Mouse (Mus musculus) cerebellum, adult 11-12 months (tissue): ENCODE measurements around the gene Chid1.

Experiments used
- DNase-seq: peaks from one replicate; pipeline ENCODE4 v3.0.0; 2022

Gene Chid1

DNA sequence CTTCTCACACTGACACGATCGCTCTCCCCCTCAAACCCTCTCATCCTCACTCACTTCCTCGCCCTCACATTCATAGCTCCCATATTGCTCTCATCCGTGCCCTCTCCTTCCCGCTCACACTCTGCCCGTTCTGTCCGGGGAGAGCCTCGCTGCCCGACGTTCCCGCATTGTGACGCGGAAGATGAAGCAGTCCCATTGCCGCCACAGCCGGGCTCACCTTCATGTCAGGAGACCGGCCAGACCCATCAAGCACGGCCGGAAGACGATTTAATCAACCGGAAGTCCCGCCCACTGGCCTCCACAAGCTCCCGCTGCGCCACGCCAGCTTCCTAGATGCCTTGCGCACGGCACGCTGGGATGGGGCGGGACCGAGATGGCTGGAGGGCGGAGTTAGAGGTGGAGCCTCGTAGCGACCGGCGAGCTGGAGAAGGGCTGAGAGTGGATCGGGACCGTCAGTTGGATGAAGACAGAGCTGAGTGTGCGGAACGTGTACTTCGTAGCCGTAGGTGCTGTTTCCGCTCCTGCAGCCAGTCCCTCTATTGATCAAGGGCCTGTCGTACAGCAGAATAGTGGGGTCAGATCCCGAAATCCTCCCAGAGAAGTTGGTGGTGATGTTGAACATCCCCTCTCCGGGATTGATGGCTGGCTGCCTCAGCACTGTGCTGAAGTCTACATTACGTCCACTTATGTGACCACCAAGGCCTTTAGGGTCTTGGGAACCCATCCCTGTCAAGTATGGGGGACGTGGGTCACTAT is at the start of gene Chid1:
TSS of gene Chid1 (minus strand) at position 302 of the 756 bp plus-strand sequence.
- DNase-seq, result peak; percentile 99

- DNase-seq, result no peak
Observed at GRCm38 (mm10) chr7:141588890-141589289, 49.2 kb upstream of the Chid1 start.

DNA sequence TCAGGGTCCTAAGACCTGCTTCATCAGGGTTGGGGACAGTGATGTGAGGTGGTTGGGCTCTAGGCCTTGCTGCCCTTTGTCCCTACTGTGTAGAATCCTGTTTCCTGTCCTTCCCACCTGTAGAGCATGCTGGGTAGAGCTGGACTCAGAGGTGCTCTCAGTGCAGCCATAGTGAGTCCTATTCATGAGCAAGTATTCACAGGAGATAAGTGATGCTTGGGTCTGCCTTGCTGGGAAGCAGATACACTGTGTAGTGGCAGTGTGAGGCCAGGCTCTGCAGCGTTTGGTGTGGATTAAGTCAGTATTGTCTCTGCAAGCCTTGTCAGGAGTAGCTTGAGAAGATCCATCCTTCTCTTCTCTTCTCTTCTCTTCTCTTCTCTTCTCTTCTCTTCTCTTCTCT is 46.2 kb upstream of the Chid1 start:
- DNase-seq, result no peak

- DNase-seq, result no peak
Observed at GRCm38 (mm10) chr7:141585288-141585687, 45.6 kb upstream of the Chid1 start.

GRCm38 (mm10) chr7:141584048-141584841 is 44.6 kb upstream of the Chid1 start:
- no peak for DNase-seq

- no peak for DNase-seq
Observed at GRCm38 (mm10) chr7:141581323-141581722, 41.7 kb upstream of the Chid1 start.

DNA sequence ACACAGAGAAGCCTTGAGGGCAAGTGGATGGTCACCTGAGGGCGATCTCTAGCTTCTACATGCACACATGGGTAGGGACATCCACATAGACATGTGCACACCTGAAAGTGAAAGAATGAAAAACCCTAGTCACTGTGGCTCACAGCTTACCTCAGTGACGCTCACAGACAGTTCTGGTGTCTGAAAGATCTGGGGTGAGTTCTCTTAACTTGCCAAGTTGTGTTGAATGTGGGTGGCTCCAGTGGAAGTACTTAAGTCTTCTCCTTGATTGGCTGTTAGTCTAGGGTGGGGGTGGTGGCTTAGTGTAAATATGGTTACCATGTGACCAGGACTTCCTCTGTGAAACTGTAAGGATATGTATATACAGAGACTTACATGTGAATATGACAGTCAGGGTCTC is 39.3 kb upstream of the Chid1 start:
- DNase-seq, result no peak

DNA sequence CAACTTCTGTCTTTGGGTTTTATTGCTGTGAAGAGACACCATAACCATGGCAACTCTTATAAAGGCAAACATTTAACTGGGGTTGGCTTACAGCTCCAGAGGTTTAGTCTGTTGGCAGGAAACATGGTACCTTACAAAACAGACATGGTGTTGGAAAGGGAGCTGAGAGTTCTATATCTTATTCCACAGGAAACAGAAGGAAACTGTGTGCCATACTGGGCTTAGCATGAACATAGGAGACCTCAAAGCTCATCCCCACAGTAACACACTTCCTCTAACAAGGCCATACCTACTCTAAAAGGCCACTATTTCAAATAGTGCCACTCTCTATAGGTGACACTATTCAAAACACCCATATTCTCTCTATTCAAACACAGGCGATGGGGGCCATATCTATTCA is 38.9 kb upstream of the Chid1 start:
- no peak for DNase-seq

DNA sequence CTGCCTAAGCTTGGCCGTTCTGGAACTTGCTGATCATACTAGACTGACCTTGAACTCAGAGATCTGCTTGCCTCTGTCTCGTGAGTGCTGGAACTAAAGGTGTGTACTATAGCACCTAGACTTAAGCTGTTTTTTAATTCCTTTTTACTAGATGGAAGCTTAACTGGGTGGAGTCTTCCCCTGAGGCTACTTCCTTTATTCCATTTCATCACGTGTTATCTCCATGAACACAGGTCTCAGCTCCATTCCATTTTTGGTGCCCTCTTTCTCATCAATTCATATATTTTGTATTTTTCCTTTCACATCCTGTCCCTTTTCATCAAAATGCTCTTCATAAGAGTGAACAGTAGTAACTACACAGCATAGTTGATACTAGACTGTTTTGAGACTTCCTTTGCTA is 38.1 kb upstream of the Chid1 start:
- DNase-seq, result no peak

DNA sequence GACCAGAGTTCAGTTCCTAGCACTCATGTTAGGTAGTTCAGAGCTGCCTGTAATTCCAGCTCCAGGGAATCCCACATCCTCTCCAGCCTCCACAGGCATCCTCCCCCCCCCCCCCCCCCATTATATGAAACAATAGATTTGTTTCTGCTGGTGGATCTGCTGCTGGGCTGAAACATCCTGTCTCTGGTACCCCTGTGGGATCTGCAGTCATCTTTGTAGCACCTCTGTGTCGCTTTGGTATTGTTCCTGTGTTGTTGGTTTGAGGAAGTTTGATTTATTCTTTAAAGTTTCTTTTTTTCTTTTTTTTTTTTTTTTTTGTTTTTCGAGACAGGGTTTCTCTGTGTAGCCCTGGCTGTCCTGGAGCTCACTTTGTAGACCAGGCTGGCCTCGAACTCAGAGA is 35.8 kb upstream of the Chid1 start:
- no peak for DNase-seq

GRCm38 (mm10) chr7:141574041-141574440 is 34.4 kb upstream of the Chid1 start:
- DNase-seq, result no peak

- DNase-seq, result peak; percentile 45
Observed at GRCm38 (mm10) chr7:141570625-141571295, 31.1 kb upstream of the Chid1 start.

GRCm38 (mm10) chr7:141569916-141570315 is 30.3 kb upstream of the Chid1 start:
- DNase-seq, result no peak

DNA sequence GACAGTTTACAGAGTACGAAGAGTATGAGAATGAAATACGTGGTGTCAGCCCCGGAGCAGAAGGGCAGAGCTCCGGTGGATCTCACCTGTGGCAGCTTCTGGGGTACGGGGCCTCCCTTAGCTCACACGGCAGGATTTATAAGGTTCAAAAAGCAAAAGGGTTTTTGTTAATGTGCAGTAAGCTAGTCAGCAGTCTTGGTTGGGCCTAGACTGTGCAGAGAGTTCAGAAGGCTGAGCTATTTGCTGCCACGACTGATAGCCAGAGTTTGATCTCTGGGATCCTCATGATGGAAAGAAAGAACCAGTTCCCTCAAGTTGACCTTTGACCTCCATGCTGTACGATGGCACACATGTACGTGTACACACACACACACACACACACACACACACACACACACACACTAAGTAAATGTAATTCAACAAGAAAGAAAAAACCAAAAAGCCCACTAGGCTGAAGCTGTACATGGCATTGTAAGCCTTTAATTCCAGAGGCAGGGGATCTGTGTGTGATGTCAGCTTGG is 29.7 kb upstream of the Chid1 start:
- DNase-seq, result no peak

DNA sequence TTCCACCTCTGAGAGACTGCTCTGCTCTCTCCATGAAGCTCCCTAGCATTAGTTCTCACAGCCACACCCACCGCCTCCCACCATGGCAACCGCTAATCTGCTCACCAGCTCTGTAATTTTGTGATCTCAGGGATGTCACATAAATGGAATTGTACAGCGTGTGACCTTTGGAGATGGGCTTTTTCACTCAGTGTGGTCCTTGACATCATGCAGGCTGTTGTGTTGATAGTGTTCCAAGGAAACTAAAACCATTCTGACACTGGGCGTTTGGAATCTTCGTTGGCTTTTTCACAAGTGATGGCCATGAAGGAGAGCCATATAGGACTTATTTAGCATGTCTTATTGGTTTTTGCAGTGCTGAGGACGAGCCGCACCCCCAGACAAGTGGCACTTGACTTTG is 26.9 kb upstream of the Chid1 start:
- DNase-seq, result no peak

DNA sequence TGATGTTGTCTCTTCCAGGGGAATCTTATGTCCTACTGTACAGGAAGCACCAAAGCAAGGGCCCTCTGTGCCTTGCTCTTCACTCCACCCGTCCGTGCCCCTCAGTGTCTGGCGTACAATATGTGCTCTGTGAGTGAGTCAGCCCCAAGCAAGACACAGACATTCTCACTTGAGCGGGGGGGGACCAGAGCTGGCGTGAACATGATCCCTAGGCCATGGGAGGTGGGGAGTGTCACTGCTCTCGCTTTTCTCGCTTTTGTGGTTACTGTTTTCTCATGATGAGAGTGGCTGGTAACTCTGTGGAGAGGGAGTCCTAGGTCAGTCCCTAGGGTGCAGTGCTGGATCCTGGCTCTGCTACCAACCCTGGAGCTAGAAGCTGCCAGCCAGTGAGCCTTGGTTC is 24.9 kb upstream of the Chid1 start:
- peak; percentile 44 for DNase-seq

GRCm38 (mm10) chr7:141562852-141563427 is 23.3 kb upstream of the Chid1 start:
- peak; percentile 77 for DNase-seq

DNA sequence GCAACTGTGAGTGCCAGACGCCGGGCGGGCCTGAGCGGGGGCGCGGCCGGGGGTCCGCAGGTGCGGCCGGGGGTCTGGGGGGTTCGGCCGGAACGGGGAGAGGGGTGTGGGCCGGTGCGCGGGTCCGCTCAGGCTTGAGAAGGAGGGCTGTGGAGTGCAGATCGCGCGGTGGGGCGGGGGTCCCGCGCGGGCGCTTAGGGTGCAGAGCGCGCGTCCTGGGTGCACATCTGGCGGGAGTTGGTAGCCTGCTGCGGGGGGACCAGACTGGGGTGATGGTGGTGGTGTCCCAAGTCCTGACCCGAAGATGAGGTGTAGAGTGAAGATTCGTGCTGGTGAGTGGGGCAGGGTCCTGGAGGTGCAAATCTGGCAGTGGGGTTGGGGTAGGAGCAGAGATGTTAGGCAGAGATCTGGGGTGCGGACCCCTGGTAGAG is 22.8 kb upstream of the Chid1 start:
- no peak for DNase-seq

DNA sequence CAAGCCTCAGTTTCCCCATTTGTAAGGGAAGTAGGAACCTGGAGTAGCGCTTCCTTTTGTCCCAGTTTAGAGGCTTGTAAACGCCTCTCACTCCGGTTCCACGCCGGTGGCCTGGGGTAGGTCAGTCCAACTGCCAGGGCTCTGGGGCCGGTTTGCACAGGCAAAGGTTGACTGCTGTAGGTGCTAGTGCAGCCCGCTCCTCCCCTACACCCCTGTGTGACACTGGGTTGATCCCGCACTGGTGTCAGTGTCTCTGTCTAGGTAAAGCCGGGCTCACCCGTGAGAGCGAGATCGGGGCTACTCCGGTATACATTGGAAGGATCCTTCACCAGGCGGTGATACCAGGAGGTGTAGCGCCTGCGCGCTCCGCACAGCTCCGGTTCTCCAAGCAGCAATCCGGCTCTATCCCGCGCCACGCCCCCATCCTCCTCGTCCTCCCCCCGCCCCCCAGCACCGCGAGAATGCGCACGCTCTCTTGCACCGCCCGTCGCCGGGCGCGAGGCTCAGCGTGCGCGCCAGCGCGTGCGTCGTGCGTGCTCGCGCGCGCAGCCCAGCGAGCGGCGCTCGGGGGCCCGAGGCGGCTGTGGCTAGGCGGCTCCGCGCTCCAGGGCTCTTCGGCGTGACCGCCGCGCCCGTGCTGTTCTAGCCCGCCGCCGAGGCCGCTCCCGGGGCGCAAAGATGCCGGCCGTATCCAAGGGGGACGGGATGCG is 22.2 kb upstream of the Chid1 start, which contains the start of gene Ap2a2:
TSS of gene Ap2a2 (plus strand) at position 492 of the 710 bp plus-strand sequence.
- DNase-seq, result peak; percentile 92

DNA sequence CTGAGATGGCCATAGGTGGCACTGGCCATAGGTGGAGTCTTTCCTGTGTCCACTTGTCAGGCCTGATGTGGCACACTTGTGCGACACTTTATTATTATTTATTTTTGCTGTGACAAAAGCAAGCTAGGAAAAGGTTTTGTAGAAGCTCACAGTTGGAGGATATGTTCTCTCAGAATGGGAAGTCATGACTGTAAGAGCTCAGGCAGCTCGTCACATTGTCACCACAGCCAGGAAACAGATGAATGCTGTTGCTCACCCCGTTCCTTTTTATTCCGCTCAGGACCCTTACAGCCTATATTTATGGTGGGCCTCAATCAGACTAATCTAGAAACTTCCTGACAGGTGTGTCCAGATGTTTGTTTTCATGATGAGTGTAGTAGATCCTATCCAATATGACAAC is 20.8 kb upstream of the Chid1 start:
- no peak for DNase-seq

DNA sequence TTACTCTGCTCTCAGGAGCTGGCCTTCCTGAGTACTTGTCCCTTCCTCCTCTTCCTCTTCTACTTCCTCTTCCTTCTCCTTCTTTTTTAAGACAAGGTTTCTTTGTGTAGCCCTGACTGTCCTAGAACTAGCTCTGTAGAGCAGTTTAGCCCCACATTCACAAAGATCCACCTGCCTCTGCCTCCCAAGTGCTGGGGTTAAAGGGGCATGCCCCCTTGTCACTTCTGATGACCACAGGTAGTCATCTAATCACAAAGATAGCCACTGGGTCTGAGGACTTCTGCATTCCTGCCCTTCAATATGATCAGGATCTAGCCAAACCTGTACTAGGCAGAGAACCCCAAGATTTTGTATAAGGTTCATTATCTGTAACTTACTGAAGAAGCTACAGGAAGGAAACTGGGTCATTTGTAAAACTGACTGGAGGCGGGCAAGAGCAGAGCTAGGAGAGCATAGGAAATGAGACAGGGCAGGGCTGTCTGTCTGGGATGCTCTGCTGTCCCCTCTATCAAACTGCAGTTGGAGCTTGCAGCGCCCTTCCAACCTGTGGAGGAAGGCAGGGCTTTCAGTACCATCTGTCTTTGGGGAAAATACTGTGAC is 20.2 kb upstream of the Chid1 start:
- no peak for DNase-seq

GRCm38 (mm10) chr7:141558946-141559345 is 19.3 kb upstream of the Chid1 start:
- no peak for DNase-seq
